Mouse (Mus musculus): ENCODE results near the gene Mrpl53.

GRCm38 (mm10) chr6:83069488-83070246, 39.2 kb upstream of the Mrpl53 start:
- TF ChIP-seq GATA1 (IDR thresholded peaks at IDR 0.05; ENCODE audit: borderline replicate concordance, low read length) (no peak), FLI1 (IDR thresholded peaks at IDR 0.05; ENCODE audit: low read length) (no peak)

All from megakaryocyte, embryonic 14.5 days (primary cell).